Mouse (Mus musculus) cortical plate, adult 2 months (tissue): Measurements from ENCODE around the gene Lin7c. TPM values are rescaled to one million over a fixed set of nuclear protein-coding genes. Genes with fewer than 3 reads are reported as not detected.

Experiments
- H3K27ac ChIP-seq: fragments of 200-500 bp; 2 replicates; pipeline ENCODE4 v1.5.1; 2012; ENCODE audit warnings: low read length, control low read depth, inconsistent platforms; ENCODE audit not compliant: insufficient read depth
- H3K4me1 ChIP-seq: fragments of 200-500 bp; 2 replicates; pipeline ENCODE4 v1.6.1; 2011; ENCODE audit warnings: low read length; ENCODE audit not compliant: control insufficient read depth, insufficient read depth
- H3K4me3 ChIP-seq: fragments of 200-500 bp; 2 replicates; pipeline ENCODE4 v1.5.1; 2011; ENCODE audit warnings: mild to moderate bottlenecking, low read length, control low read depth; ENCODE audit not compliant: insufficient read depth
- CTCF ChIP-seq: fragments of 200-500 bp; IDR thresholded peaks from 2 replicates; pipeline ENCODE4 v1.5.1; 2011; ENCODE audit warnings: mild to moderate bottlenecking, control low read depth, low read length; ENCODE audit not compliant: insufficient read depth; ENCODE audit errors: extremely low read depth
- POLR2A ChIP-seq: fragments of 200-500 bp; IDR thresholded peaks from 2 replicates; pipeline ENCODE4 v1.6.1; 2011; ENCODE audit warnings: mild to moderate bottlenecking, low read length, control low read depth; ENCODE audit not compliant: insufficient read depth; ENCODE audit errors: extremely low read depth
- polyA plus RNA-seq: library from polyadenylated mRNA; depleted of rRNA; stranded (reverse); fragments of >200 nt; gene quantifications from 2 replicates; pipeline ENCODE4 v1.2.3, GENCODE M21; 2012

Lin7c gene
- polyA plus RNA-seq, 1 experiment: 28.4 TPM

GRCm38 (mm10) chr2:109884106-109884505, 6.5 kb upstream of the Lin7c start:
- TF ChIP-seq POLR2A (no peak), CTCF (no peak)
- no peaks in the 10 kb centered on the region; the same call in 1 of the 2 replicates for H3K4me1 ChIP-seq
- no peak overlapping the region for H3K27ac ChIP-seq

GRCm38 (mm10) chr2:109884507-109884906, 6.1 kb upstream of the Lin7c start:
- Histone ChIP-seq H3K27ac (no peak overlapping the region), H3K4me3 (no peak overlapping the region), H3K4me1 (no peaks in the 10 kb centered on the region; the same call in 1 of the 2 replicates)
- TF ChIP-seq CTCF (no peak), POLR2A (no peak)

More at GRCm38 (mm10) chr2:109884106-109884505, 6.5 kb upstream of the Lin7c start:
- H3K4me3 ChIP-seq: no peak overlapping the region

GRCm38 (mm10) chr2:109890068-109890467, 585 bp upstream of the Lin7c start:
- Histone ChIP-seq H3K4me3 (peak overlapping the region; percentile 73; the same call in 1 of the 2 replicates), H3K27ac (no peak overlapping the region), H3K4me1 (no peaks in the 10 kb centered on the region)
- TF ChIP-seq POLR2A (no peak), CTCF (no peak)

GRCm38 (mm10) chr2:109891031-109891430, 378 bp downstream of the Lin7c start:
- H3K4me3 ChIP-seq: peak overlapping the region; percentile 73
- peak overlapping the region; percentile 40 for H3K27ac ChIP-seq
- TF ChIP-seq CTCF (no peak), POLR2A (no peak)
- no peaks in the 10 kb centered on the region for H3K4me1 ChIP-seq

GRCm38 (mm10) chr2:109891471-109891870, 818 bp downstream of the Lin7c start:
- Histone ChIP-seq H3K4me1 (no peaks in the 10 kb centered on the region), H3K4me3 (peak overlapping the region; percentile 73), H3K27ac (peak overlapping the region; percentile 40; the same call in 1 of the 2 replicates)
- TF ChIP-seq POLR2A (no peak), CTCF (no peak)

- TF ChIP-seq CTCF (no peak), POLR2A (no peak)
- Histone ChIP-seq H3K4me1 (no peaks in the 10 kb centered on the region), H3K27ac (no peak overlapping the region), H3K4me3 (no peak overlapping the region)
These were observed 5.7 kb downstream of the Lin7c start for GRCm38 (mm10) chr2:109896311-109896710.

GRCm38 (mm10) chr2:109902869-109903268, 12.2 kb downstream of the Lin7c start:
- TF ChIP-seq POLR2A (no peak), CTCF (no peak)
- H3K4me1 ChIP-seq: no peaks in the 10 kb centered on the region
- H3K27ac ChIP-seq: no peak overlapping the region
- no peak overlapping the region for H3K4me3 ChIP-seq

- H3K4me3 ChIP-seq: no peak overlapping the region
- H3K27ac ChIP-seq: no peak overlapping the region
- TF ChIP-seq POLR2A: no peak
- peak; percentile 99 for TF ChIP-seq CTCF
- no peaks in the 10 kb centered on the region for H3K4me1 ChIP-seq
These were observed 13.6 kb downstream of the Lin7c start for GRCm38 (mm10) chr2:109904171-109904821.

GRCm38 (mm10) chr2:109909122-109909521, 18.5 kb downstream of the Lin7c start:
- no peak overlapping the region for H3K27ac ChIP-seq
- H3K4me1 ChIP-seq: no peaks in the 10 kb centered on the region
- no peak overlapping the region for H3K4me3 ChIP-seq
- no peak for TF ChIP-seq CTCF
- no peak for TF ChIP-seq POLR2A

GRCm38 (mm10) chr2:109912216-109912615, 21.6 kb downstream of the Lin7c start:
- TF ChIP-seq POLR2A (no peak), CTCF (no peak)
- H3K4me3 ChIP-seq: no peak overlapping the region
- H3K27ac ChIP-seq: no peak overlapping the region
- H3K4me1 ChIP-seq: no peaks in the 10 kb centered on the region

- Histone ChIP-seq H3K4me3 (no peak overlapping the region), H3K27ac (no peak overlapping the region), H3K4me1 (no peaks in the 10 kb centered on the region)
- TF ChIP-seq POLR2A: no peak
- no peak for TF ChIP-seq CTCF
These were observed 22.1 kb downstream of the Lin7c start for GRCm38 (mm10) chr2:109912766-109913165.
